Mouse (Mus musculus): Measurements from ENCODE around the gene Creld1. TPM values are rescaled to one million over a fixed set of nuclear protein-coding genes. Genes with fewer than 3 reads are reported as not detected.

Gene Creld1
- polyA plus RNA-seq, 1 experiment from 2014 or later, result 32.6 TPM

- H3K4me1 ChIP-seq (ENCODE audit: control insufficient read depth in 2 of 2, insufficient read depth in 2 of 2, low read length in 2 of 2), result peaks cover 0 to 12% of the 10 kb centered on the region in 2 experiments; a peak in 2 of 4 replicates
- no peak overlapping the region for H3K9ac ChIP-seq (ENCODE audit: low read length)
- H3K4me2 ChIP-seq (ENCODE audit: low read length), result no peak overlapping the region
- no peak overlapping the region for H3K27ac ChIP-seq (replicated peaks in 1 of 2; ENCODE audit: control insufficient read depth in 1 of 2, insufficient read depth in 1 of 2, low read depth in 2 of 2, low read length in 2 of 2)
- ATAC-seq (ENCODE audit: insufficient number of reproducible peaks, insufficient read depth, low FRiP score, low read depth), result no peak
- H3K9me3 ChIP-seq (ENCODE audit: control insufficient read depth, low read length), result no peaks in the 10 kb centered on the region
- H3K27me3 ChIP-seq (ENCODE audit: control insufficient read depth, insufficient read depth, low read length), result no peaks in the 10 kb centered on the region
- no peak overlapping the region for H3K4me3 ChIP-seq (ENCODE audit: control insufficient read depth in 1 of 2, insufficient read depth in 1 of 2, low read depth in 1 of 2, low read length in 2 of 2)
- 86% methylated on average over 7 of the region's 7 CpGs for whole genome bisulfite sequencing
- H3K36me3 ChIP-seq (ENCODE audit: control insufficient read depth, insufficient read depth, low read length), result peaks cover 39% of the 10 kb centered on the region
Measured at GRCm38 (mm10) chr6:113534886-113535285, 51.8 kb downstream of the Creld1 start.

GRCm38 (mm10) chr6:113541610-113542009 is 58.5 kb downstream of the Creld1 start:
- Histone ChIP-seq H3K9me3 (ENCODE audit: control insufficient read depth, low read length) (no peaks in the 10 kb centered on the region), H3K36me3 (ENCODE audit: control insufficient read depth, insufficient read depth, low read length) (peaks cover 41% of the 10 kb centered on the region), H3K27ac (replicated peaks in 1 of 2; ENCODE audit: control insufficient read depth in 1 of 2, insufficient read depth in 1 of 2, low read depth in 2 of 2, low read length in 2 of 2) (no peak overlapping the region), H3K9ac (ENCODE audit: low read length) (no peak overlapping the region), H3K4me2 (ENCODE audit: low read length) (no peak overlapping the region), H3K4me3 (ENCODE audit: control insufficient read depth in 1 of 2, insufficient read depth in 1 of 2, low read depth in 1 of 2, low read length in 2 of 2) (no peak overlapping the region), H3K4me1 (ENCODE audit: control insufficient read depth in 2 of 2, insufficient read depth in 2 of 2, low read length in 2 of 2) (no peaks in the 10 kb centered on the region), H3K27me3 (ENCODE audit: control insufficient read depth, insufficient read depth, low read length) (no peaks in the 10 kb centered on the region)
- ATAC-seq (ENCODE audit: insufficient number of reproducible peaks, insufficient read depth, low FRiP score, low read depth), result no peak
- WGBS, result 88% methylated on average over 6 of the region's 6 CpGs

Small RNA genes lying within 50 kb of the gene (microRNA-seq; reads per million reads assigned to microRNA genes)
- not detected for gene Gm23365

Other genes starting within 250 kb of the Creld1 start
- gene Mtmr14, start 245.5 kb upstream of the Creld1 start, polyA plus RNA-seq (2014; fragmentation: Nextera tagmentation; extraction: Ambion mirVana), result 25.3 and 26.7 TPM in 2 replicates
- 0.07 TPM in 1 of 2 replicates, not detected in the other for gene Cpne9, start 201.0 kb upstream of the Creld1 start, polyA plus RNA-seq (2014; fragmentation: Nextera tagmentation; extraction: Ambion mirVana)
- 11.7 and 11.8 TPM in 2 replicates for gene Brpf1, start 176.2 kb upstream of the Creld1 start, polyA plus RNA-seq (2014; fragmentation: Nextera tagmentation; extraction: Ambion mirVana)
- 10.1 and 10.3 TPM in 2 replicates for gene Ogg1, start 156.3 kb upstream of the Creld1 start, polyA plus RNA-seq (2014; fragmentation: Nextera tagmentation; extraction: Ambion mirVana)
- gene Camk1, start 139.3 kb upstream of the Creld1 start, polyA plus RNA-seq (2014; fragmentation: Nextera tagmentation; extraction: Ambion mirVana), result 131 and 134 TPM in 2 replicates
- 38.6 and 42.2 TPM in 2 replicates for gene Tada3, start 105.4 kb upstream of the Creld1 start, polyA plus RNA-seq (2014; fragmentation: Nextera tagmentation; extraction: Ambion mirVana)
- 145 and 155 TPM in 2 replicates for gene Arpc4, start 105.2 kb upstream of the Creld1 start, polyA plus RNA-seq (2014; fragmentation: Nextera tagmentation; extraction: Ambion mirVana)
- 1.0 and 1.4 TPM in 2 replicates for gene Ttll3, start 94.0 kb upstream of the Creld1 start, polyA plus RNA-seq (2014; fragmentation: Nextera tagmentation; extraction: Ambion mirVana)
- gene Rpusd3, start 64.0 kb upstream of the Creld1 start, polyA plus RNA-seq (2014; fragmentation: Nextera tagmentation; extraction: Ambion mirVana), result 11.1 and 12.8 TPM in 2 replicates
- not detected in 2 replicates for gene Cidec, start 47.5 kb upstream of the Creld1 start, polyA plus RNA-seq (2014; fragmentation: Nextera tagmentation; extraction: Ambion mirVana)
- 54.2 and 57.5 TPM in 2 replicates for gene Jagn1, start 40.7 kb upstream of the Creld1 start, polyA plus RNA-seq (2014; fragmentation: Nextera tagmentation; extraction: Ambion mirVana)
- 0.99 and 1.4 TPM in 2 replicates for gene Il17re, start 24.8 kb upstream of the Creld1 start, polyA plus RNA-seq (2014; fragmentation: Nextera tagmentation; extraction: Ambion mirVana)
- gene Il17rc, start 11.9 kb upstream of the Creld1 start, polyA plus RNA-seq (2014; fragmentation: Nextera tagmentation; extraction: Ambion mirVana), result 5.6 and 9.5 TPM in 2 replicates
- 0.13 and 0.27 TPM in 2 replicates for gene Prrt3, start 18.6 kb downstream of the Creld1 start, polyA plus RNA-seq (2014; fragmentation: Nextera tagmentation; extraction: Ambion mirVana)
- gene Emc3, start 48.4 kb downstream of the Creld1 start, polyA plus RNA-seq (2014; fragmentation: Nextera tagmentation; extraction: Ambion mirVana), result 84.6 and 89.2 TPM in 2 replicates
- 10.1 and 10.6 TPM in 2 replicates for gene Fancd2, start 48.4 kb downstream of the Creld1 start, polyA plus RNA-seq (2014; fragmentation: Nextera tagmentation; extraction: Ambion mirVana)
- 0.31 TPM in 1 of 2 replicates, not detected in the other for gene Fancd2os, start 117.4 kb downstream of the Creld1 start, polyA plus RNA-seq (2014; fragmentation: Nextera tagmentation; extraction: Ambion mirVana)
- gene Brk1, start 121.5 kb downstream of the Creld1 start, polyA plus RNA-seq (2014; fragmentation: Nextera tagmentation; extraction: Ambion mirVana), result 184 and 197 TPM in 2 replicates
- 34.5 and 36.6 TPM in 2 replicates for gene Vhl, start 140.7 kb downstream of the Creld1 start, polyA plus RNA-seq (2014; fragmentation: Nextera tagmentation; extraction: Ambion mirVana)
- gene Irak2, start 155.2 kb downstream of the Creld1 start, polyA plus RNA-seq (2014; fragmentation: Nextera tagmentation; extraction: Ambion mirVana), result 3.9 and 4.7 TPM in 2 replicates
- gene Tatdn2, start 213.8 kb downstream of the Creld1 start, polyA plus RNA-seq (2014; fragmentation: Nextera tagmentation; extraction: Ambion mirVana), result 0.93 and 1.1 TPM in 2 replicates
- gene Ghrl, start 236.6 kb downstream of the Creld1 start, polyA plus RNA-seq (2014; fragmentation: Nextera tagmentation; extraction: Ambion mirVana), result 0.23 TPM in 1 of 2 replicates, not detected in the other